Mouse (Mus musculus) testis, adult 2 months (tissue): ENCODE measurements around the gene Olfr957.

Experiments
- CTCF ChIP-seq: fragments of 200-500 bp; IDR thresholded peaks from 2 replicates; pipeline ENCODE4 v1.5.1; 2012; ENCODE audit warnings: low read depth, mild to moderate bottlenecking, inconsistent platforms, low read length, moderate library complexity; ENCODE audit not compliant: control insufficient read depth, insufficient read depth, insufficient replicate concordance
- POLR2A ChIP-seq: fragments of 200-500 bp; IDR thresholded peaks from 2 replicates; pipeline ENCODE4 v1.6.1; 2012; ENCODE audit warnings: low read depth, mild to moderate bottlenecking, inconsistent platforms, low read length, moderate library complexity; ENCODE audit not compliant: control insufficient read depth

DNA sequence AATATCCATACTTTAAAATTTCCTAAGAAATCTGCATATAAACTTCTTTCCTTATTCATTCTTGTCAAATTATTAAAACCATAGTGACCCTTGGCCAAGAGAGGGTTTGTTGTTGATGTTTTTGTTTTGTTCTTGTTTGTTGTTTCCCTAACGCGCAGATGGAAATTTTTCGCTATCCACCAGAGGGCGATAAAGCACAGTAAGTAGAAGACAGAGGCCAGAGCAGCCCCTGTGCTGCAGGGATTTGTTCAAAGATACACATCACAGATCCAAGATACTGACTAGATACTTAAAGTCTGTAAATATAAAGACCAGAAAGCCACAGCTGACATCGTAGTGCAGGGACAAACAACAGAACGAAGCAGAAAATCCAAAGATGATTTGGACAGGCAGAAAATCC, 6.6 kb downstream of the Olfr957 start:
- no peak for TF ChIP-seq CTCF
- no peak for TF ChIP-seq POLR2A
